Mouse (Mus musculus) CH12.LX (cell line): ENCODE data around the gene Suclg2. TPM values are rescaled to one million over a fixed set of nuclear protein-coding genes. Genes with fewer than 3 reads are reported as not detected.

ENCODE experiments used
- DNase-seq: peaks from one replicate; pipeline ENCODE4 v3.0.0-alpha.2; 2013; ENCODE audit errors: extremely low read depth
- H3K27ac ChIP-seq: 2 replicates; pipeline ENCODE4 v1.5.1; 2012; ENCODE audit warnings: low read depth, mild to moderate bottlenecking, control low read depth, moderate library complexity; ENCODE audit not compliant: insufficient read depth
- H3K27me3 ChIP-seq: replicated peaks from 2 replicates; pipeline ENCODE3; 2012; ENCODE audit warnings: inconsistent platforms
- H3K36me3 ChIP-seq, 2 experiments: replicated peaks in 1 of 2; 2 replicates each; pipeline versions ENCODE3 to v1.6.1; 2012; ENCODE audit warnings: inconsistent platforms in 1 of 2, low read length in 1 of 2, mild to moderate bottlenecking in 1 of 2, mixed read lengths in 1 of 2, moderate library complexity in 1 of 2; ENCODE audit not compliant: control insufficient read depth in 1 of 2, insufficient read depth in 1 of 2
- H3K4me1 ChIP-seq, 2 experiments: 2 replicates each; pipeline ENCODE4 v1.6.1; 2012; ENCODE audit warnings: inconsistent platforms in 1 of 2, moderate library complexity in 1 of 2; ENCODE audit not compliant: insufficient read depth in 2 of 2, control insufficient read depth in 1 of 2
- H3K4me2 ChIP-seq: 2 replicates; pipeline ENCODE4 v1.6.1; 2012; ENCODE audit warnings: low read depth, mild to moderate bottlenecking, control low read depth; ENCODE audit not compliant: poor library complexity, insufficient read depth, severe bottlenecking
- H3K4me3 ChIP-seq, 3 experiments: fragments of 150-350 bp in 1 of 3; sonication (generic) in 1 of 3; replicated peaks in 1 of 3; 2 replicates each; pipeline versions ENCODE3 to v1.5.1; 2011 to 2012; ENCODE audit warnings: low read depth in 2 of 3, low read length in 2 of 3, mild to moderate bottlenecking in 2 of 3, moderate library complexity in 2 of 3, control low read depth in 1 of 3, improper control_type of control experiment in 1 of 3, inconsistent platforms in 1 of 3, mixed read lengths in 1 of 3; ENCODE audit not compliant: poor library complexity in 1 of 3
- H3K79me2 ChIP-seq: replicated peaks from 2 replicates; pipeline ENCODE4 v1.6.1; 2012; ENCODE audit warnings: mild to moderate bottlenecking, moderate library complexity; ENCODE audit not compliant: control insufficient read depth, poor library complexity, insufficient read depth, severe bottlenecking; ENCODE audit errors: extremely low read depth
- H3K9ac ChIP-seq: 2 replicates; pipeline ENCODE4 v1.6.1; 2012; ENCODE audit warnings: low read depth, mild to moderate bottlenecking, control low read depth, moderate library complexity; ENCODE audit not compliant: insufficient read depth
- H3K9me3 ChIP-seq: replicated peaks from 2 replicates; pipeline ENCODE3; 2012; ENCODE audit warnings: low read length, inconsistent platforms, mixed read lengths
- BHLHE40 ChIP-seq: IDR thresholded peaks from 2 replicates; pipeline ENCODE4 v1.6.1; 2011; ENCODE audit warnings: mild to moderate bottlenecking, low read depth, low read length, improper control_type of control experiment
- CHD2 ChIP-seq: IDR thresholded peaks from 2 replicates; pipeline ENCODE4 v1.6.1; 2011; ENCODE audit warnings: low read length, improper control_type of control experiment
- E2F4 ChIP-seq: IDR thresholded peaks from 2 replicates; pipeline ENCODE4 v1.6.1; 2011; ENCODE audit warnings: low read depth, low read length, improper control_type of control experiment; ENCODE audit not compliant: insufficient replicate concordance
- ELF1 ChIP-seq: IDR thresholded peaks from 2 replicates; pipeline ENCODE4 v1.6.1; 2014; ENCODE audit warnings: low read depth, mild to moderate bottlenecking, inconsistent platforms, low read length, improper control_type of control experiment
- EP300 ChIP-seq: IDR thresholded peaks from 2 replicates; pipeline ENCODE4 v1.6.1; 2011; ENCODE audit warnings: low read length, improper control_type of control experiment
- ETS1 ChIP-seq: conservative IDR thresholded peaks from 2 replicates; pipeline ENCODE4 v1.6.1; 2012; ENCODE audit warnings: low read depth, mild to moderate bottlenecking, inconsistent platforms, low read length, improper control_type of control experiment, moderate library complexity
- HCFC1 ChIP-seq: IDR thresholded peaks from 2 replicates; pipeline ENCODE4 v1.6.1; 2012; ENCODE audit warnings: low read depth, mild to moderate bottlenecking, inconsistent platforms, low read length, improper control_type of control experiment
- KAT2A ChIP-seq: IDR thresholded peaks from 2 replicates; pipeline ENCODE4 v1.6.1; 2012; ENCODE audit warnings: low read length, improper control_type of control experiment, inconsistent platforms; ENCODE audit not compliant: insufficient replicate concordance
- MAX ChIP-seq: IDR thresholded peaks from 2 replicates; pipeline ENCODE4 v1.6.1; 2011; ENCODE audit warnings: low read length, improper control_type of control experiment
- MAZ ChIP-seq: IDR thresholded peaks from 2 replicates; pipeline ENCODE4 v1.6.1; 2012; ENCODE audit warnings: low read depth, mild to moderate bottlenecking, inconsistent platforms, low read length, improper control_type of control experiment, moderate library complexity
- MEF2A ChIP-seq: IDR thresholded peaks from 2 replicates; pipeline ENCODE4 v1.6.1; 2014; ENCODE audit warnings: low read depth, mild to moderate bottlenecking, inconsistent platforms, low read length, improper control_type of control experiment, borderline replicate concordance
- MXI1 ChIP-seq: IDR thresholded peaks from 2 replicates; pipeline ENCODE4 v1.6.1; 2011; ENCODE audit warnings: mild to moderate bottlenecking, low read depth, low read length, improper control_type of control experiment
- MYC ChIP-seq: IDR thresholded peaks from 2 replicates; pipeline ENCODE4 v1.6.1; 2011; ENCODE audit warnings: low read depth, mild to moderate bottlenecking, improper control_type of control experiment, low read length
- NELFE ChIP-seq: IDR thresholded peaks from 2 replicates; pipeline ENCODE4 v1.6.1; 2011; ENCODE audit warnings: low read depth, low read length, improper control_type of control experiment
- POLR2A ChIP-seq: IDR thresholded peaks from 2 replicates; pipeline ENCODE4 v1.6.1; 2011; ENCODE audit warnings: low read depth, mild to moderate bottlenecking, improper control_type of control experiment, low read length
- RAD21 ChIP-seq: IDR thresholded peaks from 2 replicates; pipeline ENCODE4 v1.6.1; 2011; ENCODE audit warnings: low read depth, mild to moderate bottlenecking, low read length, improper control_type of control experiment, moderate library complexity
- TCF12 ChIP-seq: IDR thresholded peaks from 2 replicates; pipeline ENCODE4 v1.6.1; 2014; ENCODE audit warnings: low read depth, mild to moderate bottlenecking, inconsistent platforms, low read length, improper control_type of control experiment
- UBTF ChIP-seq: IDR thresholded peaks from 2 replicates; pipeline ENCODE4 v1.6.1; 2012; ENCODE audit warnings: low read depth, mild to moderate bottlenecking, inconsistent platforms, low read length, improper control_type of control experiment, moderate library complexity
- USF1 ChIP-seq: IDR thresholded peaks from 2 replicates; pipeline ENCODE4 v1.6.1; 2014; ENCODE audit warnings: low read depth, mild to moderate bottlenecking, inconsistent platforms, low read length, improper control_type of control experiment
- USF2 ChIP-seq: conservative IDR thresholded peaks from 2 replicates; pipeline ENCODE4 v1.6.1; 2011; ENCODE audit warnings: low read depth, low read length, improper control_type of control experiment
- ZC3H11A ChIP-seq: IDR thresholded peaks from 2 replicates; pipeline ENCODE4 v1.6.1; 2012; ENCODE audit warnings: low read depth, mild to moderate bottlenecking, inconsistent platforms, low read length, improper control_type of control experiment
- ZMIZ1 ChIP-seq: IDR thresholded peaks from 2 replicates; pipeline ENCODE4 v1.6.1; 2012; ENCODE audit warnings: low read depth, mild to moderate bottlenecking, inconsistent platforms, low read length, improper control_type of control experiment
- ZNF384 ChIP-seq: IDR thresholded peaks from 2 replicates; pipeline ENCODE4 v1.6.1; 2012; ENCODE audit warnings: low read depth, low read length, improper control_type of control experiment, inconsistent platforms
- dilution Hi-C: fragments of 300-500 bp; cut with MboI; formaldehyde crosslinking; loops from 2 replicates; pipeline ENCODE4 v1.14.3; 2020; ENCODE audit warnings: low sequenced_read_pairs; ENCODE audit not compliant: extremely low pct_unique_long_range_greater_than_20kb, extremely low pct_ligation_motif_present
- in situ Hi-C: fragments of 300-500 bp; cut with MboI; formaldehyde crosslinking; loops from 3 replicates; pipeline ENCODE4 v1.14.3; 2019; ENCODE audit warnings: low sequenced_read_pairs, low pct_ligation_motif_present, low pct_unique_long_range_greater_than_20kb, mixed read lengths
- polyA plus RNA-seq: library from polyadenylated mRNA; unstranded; fragments of >175 nt; gene quantifications from 2 replicates; pipeline ENCODE4 v1.2.1, GENCODE M21; 2012; ENCODE audit warnings: low read depth; ENCODE audit not compliant: insufficient read length
- total RNA-seq, 2 experiments: library from RNA; depleted of rRNA; stranded (reverse); fragments of 300-350 nt in 1 of 2; fragments of >200 nt in 1 of 2; gene quantifications; 2 replicates each; pipeline ENCODE4 v1.2.3; 2012 to 2014

Gene Suclg2
- total and polyA plus RNA-seq, 3 experiments = 46.5 to 86.2 (median 48.3) TPM

- Histone ChIP-seq H3K4me3 (no peak overlapping the region), H3K27ac (no peak overlapping the region), H3K9ac (no peak overlapping the region), H3K4me2 (no peak overlapping the region), H3K9me3 (no peaks in the 10 kb centered on the region), H3K36me3 (peaks cover 0 to 38% of the 10 kb centered on the region in 2 experiments), H3K27me3 (no peaks in the 10 kb centered on the region), H3K79me2 (no peaks in the 10 kb centered on the region; the same call in none of the 2 replicates), H3K4me1 (peaks cover 11 to 29% of the 10 kb centered on the region in 2 experiments)
- in situ Hi-C loops (no loop called here), dilution Hi-C loops (no loop called here)
- DNase-seq = no peak
- no peak for TF ChIP-seq MEF2A
- no peak for TF ChIP-seq ELF1
- TF ChIP-seq TCF12 = no peak
- TF ChIP-seq USF2 = no peak
- TF ChIP-seq NELFE = no peak
These were observed 20.0 kb downstream of the Suclg2 start for GRCm38 (mm10) chr6:95698536-95699162.

GRCm38 (mm10) chr6:95694910-95695309 lies 23.7 kb downstream of the Suclg2 start:
- H3K36me3 ChIP-seq = peaks cover 0 to 41% of the 10 kb centered on the region in 2 experiments
- peaks cover 0 to 20% of the 10 kb centered on the region in 2 experiments; a peak in 2 of 4 replicates for H3K4me1 ChIP-seq
- H3K9ac ChIP-seq = no peak overlapping the region
- no peak overlapping the region for H3K27ac ChIP-seq
- no peak for DNase-seq
- dilution Hi-C loops = no loop called here
- no peaks in the 10 kb centered on the region; the same call in 1 of the 2 replicates for H3K79me2 ChIP-seq
- no peak overlapping the region for H3K4me2 ChIP-seq
- H3K27me3 ChIP-seq = no peaks in the 10 kb centered on the region
- no peak for TF ChIP-seq MEF2A
- no peak for TF ChIP-seq KAT2A
- TF ChIP-seq ZNF384 = no peak
- no peak for TF ChIP-seq RAD21
- no peak for TF ChIP-seq ETS1
- TF ChIP-seq ZMIZ1 = no peak
- TF ChIP-seq UBTF = no peak
- no peak for TF ChIP-seq MYC
- no peak for TF ChIP-seq EP300
- TF ChIP-seq E2F4 = no peak
- TF ChIP-seq POLR2A = no peak
- no peak for TF ChIP-seq USF1
- no peak for TF ChIP-seq MXI1
- no peak for TF ChIP-seq USF2
- no peak for TF ChIP-seq ZC3H11A
- no peak for TF ChIP-seq MAZ
- TF ChIP-seq CHD2 = no peak
- TF ChIP-seq BHLHE40 = no peak
- TF ChIP-seq HCFC1 = no peak
- TF ChIP-seq MAX = no peak
- TF ChIP-seq, all 38 proteins: peak for 0
- Histone ChIP-seq H3K4me3 (no peak overlapping the region), H3K9me3 (no peaks in the 10 kb centered on the region)
- in situ Hi-C loops = no loop called here
